Mouse (Mus musculus): ENCODE measurements around the gene Grik3. TPM values are rescaled to one million over a fixed set of nuclear protein-coding genes. Genes with fewer than 3 reads are reported as not detected.

The Grik3 gene
- polyA plus RNA-seq, 1 experiment = not detected

- TF ChIP-seq GATA1 (IDR thresholded peaks at IDR 0.05; ENCODE audit: low read length) = no peak
- TF ChIP-seq TAL1 (IDR thresholded peaks at IDR 0.05; ENCODE audit: low read length) = no peak
- H3K36me3 ChIP-seq (ENCODE audit: control insufficient read depth) = no peaks in the 10 kb centered on the region
- H3K4me1 ChIP-seq (ENCODE audit: control insufficient read depth) = no peaks in the 10 kb centered on the region
- H3K27me3 ChIP-seq (ENCODE audit: control insufficient read depth) = no peaks in the 10 kb centered on the region
- H3K9me3 ChIP-seq (ENCODE audit: control insufficient read depth, low read length) = no peaks in the 10 kb centered on the region; the same call in 1 of the 2 replicates
- H3K4me3 ChIP-seq (replicated peaks) = no peak overlapping the region
These were observed 63.3 kb downstream of the Grik3 start for GRCm38 (mm10) chr4:125553754-125554153.

GRCm38 (mm10) chr4:125556405-125557308, 66.2 kb downstream of the Grik3 start:
- Histone ChIP-seq H3K4me1 (ENCODE audit: control insufficient read depth) (no peaks in the 10 kb centered on the region), H3K9me3 (ENCODE audit: control insufficient read depth, low read length) (no peaks in the 10 kb centered on the region)
- TF ChIP-seq TAL1 (IDR thresholded peaks at IDR 0.05; ENCODE audit: low read length) = no peak
- TF ChIP-seq GATA1 (IDR thresholded peaks at IDR 0.05; ENCODE audit: low read length) = no peak

GRCm38 (mm10) chr4:125559564-125559963, 69.1 kb downstream of the Grik3 start:
- Histone ChIP-seq H3K9me3 (ENCODE audit: control insufficient read depth, low read length) (no peaks in the 10 kb centered on the region), H3K36me3 (ENCODE audit: control insufficient read depth) (no peaks in the 10 kb centered on the region)
- TF ChIP-seq TAL1 (IDR thresholded peaks at IDR 0.05; ENCODE audit: low read length) = no peak
- TF ChIP-seq GATA1 (IDR thresholded peaks at IDR 0.05; ENCODE audit: low read length) = no peak

More at GRCm38 (mm10) chr4:125556405-125557308, 66.2 kb downstream of the Grik3 start:
- H3K4me3 ChIP-seq (replicated peaks) = no peak overlapping the region
- H3K36me3 ChIP-seq (ENCODE audit: control insufficient read depth) = no peaks in the 10 kb centered on the region
- no peaks in the 10 kb centered on the region for H3K27me3 ChIP-seq (ENCODE audit: control insufficient read depth)

GRCm38 (mm10) chr4:125560806-125561205, 70.3 kb downstream of the Grik3 start:
- Histone ChIP-seq H3K27me3 (ENCODE audit: control insufficient read depth) (no peaks in the 10 kb centered on the region), H3K4me3 (replicated peaks) (no peak overlapping the region), H3K36me3 (ENCODE audit: control insufficient read depth) (no peaks in the 10 kb centered on the region), H3K9me3 (ENCODE audit: control insufficient read depth, low read length) (no peaks in the 10 kb centered on the region), H3K4me1 (ENCODE audit: control insufficient read depth) (no peaks in the 10 kb centered on the region)
- TF ChIP-seq GATA1 (IDR thresholded peaks at IDR 0.05; ENCODE audit: low read length) (no peak), TAL1 (IDR thresholded peaks at IDR 0.05; ENCODE audit: low read length) (no peak)

More at GRCm38 (mm10) chr4:125559564-125559963, 69.1 kb downstream of the Grik3 start:
- no peaks in the 10 kb centered on the region for H3K27me3 ChIP-seq (ENCODE audit: control insufficient read depth)
- no peak overlapping the region for H3K4me3 ChIP-seq (replicated peaks)
- H3K4me1 ChIP-seq (ENCODE audit: control insufficient read depth) = no peaks in the 10 kb centered on the region

- no peaks in the 10 kb centered on the region for H3K4me1 ChIP-seq (ENCODE audit: control insufficient read depth)
- no peak overlapping the region for H3K4me3 ChIP-seq (replicated peaks)
- H3K27me3 ChIP-seq (ENCODE audit: control insufficient read depth) = no peaks in the 10 kb centered on the region
- H3K9me3 ChIP-seq (ENCODE audit: control insufficient read depth, low read length) = no peaks in the 10 kb centered on the region
- no peaks in the 10 kb centered on the region for H3K36me3 ChIP-seq (ENCODE audit: control insufficient read depth)
- no peak for TF ChIP-seq TAL1 (IDR thresholded peaks at IDR 0.05; ENCODE audit: low read length)
- no peak for TF ChIP-seq GATA1 (IDR thresholded peaks at IDR 0.05; ENCODE audit: low read length)
These were observed 73.1 kb downstream of the Grik3 start for GRCm38 (mm10) chr4:125563579-125563978.

GRCm38 (mm10) chr4:125564008-125564710, 73.7 kb downstream of the Grik3 start:
- Histone ChIP-seq H3K27me3 (ENCODE audit: control insufficient read depth) (no peaks in the 10 kb centered on the region), H3K4me3 (replicated peaks) (no peak overlapping the region), H3K4me1 (ENCODE audit: control insufficient read depth) (no peaks in the 10 kb centered on the region), H3K36me3 (ENCODE audit: control insufficient read depth) (no peaks in the 10 kb centered on the region), H3K9me3 (ENCODE audit: control insufficient read depth, low read length) (no peaks in the 10 kb centered on the region)
- TF ChIP-seq TAL1 (IDR thresholded peaks at IDR 0.05; ENCODE audit: low read length) (no peak), GATA1 (IDR thresholded peaks at IDR 0.05; ENCODE audit: low read length) (no peak)

GRCm38 (mm10) chr4:125565711-125566439, 75.4 kb downstream of the Grik3 start:
- TF ChIP-seq TAL1 (IDR thresholded peaks at IDR 0.05; ENCODE audit: low read length) = no peak
- TF ChIP-seq GATA1 (IDR thresholded peaks at IDR 0.05; ENCODE audit: low read length) = no peak
- Histone ChIP-seq H3K27me3 (ENCODE audit: control insufficient read depth) (no peaks in the 10 kb centered on the region), H3K4me3 (replicated peaks) (no peak overlapping the region), H3K9me3 (ENCODE audit: control insufficient read depth, low read length) (no peaks in the 10 kb centered on the region), H3K36me3 (ENCODE audit: control insufficient read depth) (no peaks in the 10 kb centered on the region), H3K4me1 (ENCODE audit: control insufficient read depth) (no peaks in the 10 kb centered on the region)

GRCm38 (mm10) chr4:125568210-125568609, 77.7 kb downstream of the Grik3 start:
- no peaks in the 10 kb centered on the region for H3K9me3 ChIP-seq (ENCODE audit: control insufficient read depth, low read length)
- H3K27me3 ChIP-seq (ENCODE audit: control insufficient read depth) = no peaks in the 10 kb centered on the region; the same call in 1 of the 2 replicates
- no peak for TF ChIP-seq GATA1 (IDR thresholded peaks at IDR 0.05; ENCODE audit: low read length)
- no peak for TF ChIP-seq TAL1 (IDR thresholded peaks at IDR 0.05; ENCODE audit: low read length)
- no peak overlapping the region for H3K4me3 ChIP-seq (replicated peaks)
- H3K36me3 ChIP-seq (ENCODE audit: control insufficient read depth) = no peaks in the 10 kb centered on the region
- H3K4me1 ChIP-seq (ENCODE audit: control insufficient read depth) = no peaks in the 10 kb centered on the region
